Mouse (Mus musculus) G1E (cell line): ENCODE data around the gene Adprh.

ENCODE experiments used
- CTCF ChIP-seq: IDR thresholded peaks from 2 replicates; pipeline ENCODE4 v1.5.1; 2012; ENCODE audit warnings: low read depth, low read length, inconsistent platforms, mixed read lengths
- GATA1 ChIP-seq: IDR thresholded peaks from 2 replicates; pipeline ENCODE4 v1.6.1; 2012; ENCODE audit warnings: borderline replicate concordance, low read length, inconsistent platforms, mixed read lengths
- POLR2AphosphoS5 ChIP-seq: IDR thresholded peaks from 2 replicates; pipeline ENCODE4 v1.6.1; 2012; ENCODE audit warnings: low read depth, low read length, inconsistent platforms; ENCODE audit not compliant: insufficient replicate concordance
- TAL1 ChIP-seq: conservative IDR thresholded peaks from 2 replicates; pipeline ENCODE4 v1.6.1; 2012; ENCODE audit warnings: low read depth, low read length, inconsistent platforms, mixed read lengths

- TF ChIP-seq CTCF, result no peak
- no peak for TF ChIP-seq TAL1
- no peak for TF ChIP-seq POLR2AphosphoS5
- TF ChIP-seq GATA1, result no peak
These were observed 1.4 kb upstream of the Adprh start for GRCm38 (mm10) chr16:38453952-38454351.
